Mouse (Mus musculus) hindbrain, embryonic 13.5 days (tissue): ENCODE data around the gene Vmn1r166. TPM values are rescaled to one million over a fixed set of nuclear protein-coding genes. Genes with fewer than 3 reads are reported as not detected.
"Not testable (repeated sequence)": the region's sequence is repeated elsewhere in the genome, so short reads cannot be mapped to it uniquely, and the experiment has no call there.

ENCODE experiments used
- ATAC-seq: fragments of 200-750 bp; cut with Nextera tagmentation; 2 replicates; pipeline ENCODE4 v1.8.0; 2017; ENCODE audit warnings: moderate TSS enrichment; ENCODE audit not compliant: low FRiP score
- H3K27ac ChIP-seq: fragments of 300-500 bp; sonication (generic); 2 replicates; pipeline ENCODE4 v1.5.1; 2015; ENCODE audit warnings: inconsistent platforms, mild to moderate bottlenecking, moderate library complexity
- H3K27me3 ChIP-seq: fragments of 300-500 bp; sonication (generic); 2 replicates; pipeline ENCODE4 v1.6.1; 2015; ENCODE audit warnings: mild to moderate bottlenecking, inconsistent platforms
- H3K36me3 ChIP-seq: fragments of 300-500 bp; sonication (generic); 2 replicates; pipeline ENCODE4 v1.6.1; 2015; ENCODE audit warnings: mild to moderate bottlenecking, inconsistent platforms
- H3K4me1 ChIP-seq: fragments of 300-500 bp; sonication (generic); replicated peaks from 2 replicates; pipeline ENCODE4 v1.6.1; 2015; ENCODE audit warnings: inconsistent platforms
- H3K4me2 ChIP-seq: fragments of 300-500 bp; sonication (generic); 2 replicates; pipeline ENCODE4 v1.6.1; 2015; ENCODE audit warnings: inconsistent platforms, mild to moderate bottlenecking, moderate library complexity
- H3K4me3 ChIP-seq: fragments of 300-500 bp; sonication (generic); 2 replicates; pipeline ENCODE4 v1.5.1; 2015; ENCODE audit warnings: mild to moderate bottlenecking, inconsistent platforms
- H3K9ac ChIP-seq: fragments of 300-500 bp; sonication (generic); 2 replicates; pipeline ENCODE4 v1.6.1; 2015; ENCODE audit warnings: mild to moderate bottlenecking, inconsistent platforms
- H3K9me3 ChIP-seq: fragments of 300-500 bp; sonication (generic); 2 replicates; pipeline ENCODE4 v1.6.1; 2016; ENCODE audit warnings: inconsistent platforms
- WGBS: fragments of 180-500 bp; shearing (Covaris S2); methylation state at CpG from one replicate; pipeline ENCODE4 v1.1.7; 2015; 5-methylcytosine and 5-hydroxymethylcytosine counted together
- polyA plus RNA-seq: library from polyadenylated mRNA; unstranded; fragments of >200 nt; fragmentation: Nextera tagmentation; extraction: Ambion mirVana; gene quantifications from 2 replicates; pipeline ENCODE4 v1.2.1, GENCODE M21; 2015

Gene Vmn1r166
- not detected in 2 replicates for polyA plus RNA-seq

DNA sequence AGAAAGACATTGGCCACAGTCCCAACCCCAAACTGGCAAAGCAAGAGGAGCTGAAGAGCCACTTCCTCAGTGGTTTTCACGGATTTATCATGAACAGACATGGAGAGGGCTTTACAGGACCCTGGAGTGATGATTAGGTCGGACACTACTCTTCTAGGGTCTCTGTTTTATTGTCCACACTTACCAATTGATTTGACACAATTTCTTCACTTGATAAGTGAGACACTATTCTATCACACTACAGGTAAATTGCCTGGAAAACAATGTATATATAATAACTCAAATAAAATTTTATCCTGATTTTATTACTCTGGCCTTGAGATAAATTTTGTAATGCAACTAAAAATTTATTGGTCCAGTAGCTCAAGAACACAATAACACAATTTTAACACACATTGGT lies at the start of gene Vmn1r166:
Gene Vmn1r166 (minus strand): TSS at position 101 of the 400 bp plus-strand sequence.
- H3K36me3 ChIP-seq, H3K4me1 ChIP-seq, H3K9ac ChIP-seq, H3K9me3 ChIP-seq, H3K4me3 ChIP-seq, H3K4me2 ChIP-seq, H3K27me3 ChIP-seq, ATAC-seq, H3K27ac ChIP-seq: not testable (repeated sequence)
- WGBS = no CpG with 5 or more reads among the region's 2 CpGs

DNA sequence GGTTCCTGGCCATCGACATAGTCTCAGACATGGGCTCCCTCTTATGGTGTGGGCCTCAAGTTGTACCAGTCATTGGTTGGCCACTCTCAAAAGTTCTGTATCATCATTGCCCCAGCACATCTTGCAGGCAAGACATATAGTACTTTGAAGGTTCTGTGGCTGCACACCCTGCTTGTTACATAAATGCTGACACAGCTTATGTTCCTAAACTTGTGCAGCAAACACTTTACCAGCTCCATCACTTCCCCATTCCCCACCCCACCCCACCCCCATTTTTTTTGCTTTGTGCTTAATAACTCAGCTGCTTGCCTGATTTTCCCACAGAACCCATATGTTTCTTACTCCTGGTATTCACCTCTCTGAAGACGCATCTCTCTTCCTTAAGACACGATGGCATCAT lies 49.4 kb upstream of the Vmn1r166 start, which contains the start of gene Nlrp4e:
Gene Nlrp4e (plus strand): TSS at position 301 of the 400 bp plus-strand sequence.
- not testable (repeated sequence) for H3K9ac ChIP-seq, H3K4me2 ChIP-seq, H3K36me3 ChIP-seq, H3K4me1 ChIP-seq, H3K27me3 ChIP-seq, H3K4me3 ChIP-seq, H3K27ac ChIP-seq, ATAC-seq
- 78% methylated on average over 3 of the region's 3 CpGs for WGBS
- peaks cover 22% of the 10 kb centered on the region for H3K9me3 ChIP-seq

- WGBS = no CpG with 5 or more reads among the region's 2 CpGs
- not testable (repeated sequence) for H3K4me2 ChIP-seq, H3K4me1 ChIP-seq, H3K27me3 ChIP-seq, H3K9ac ChIP-seq, ATAC-seq, H3K4me3 ChIP-seq, H3K27ac ChIP-seq, H3K9me3 ChIP-seq, H3K36me3 ChIP-seq
Observed at GRCm38 (mm10) chr7:23278800-23279199, 27.3 kb upstream of the Vmn1r166 start, which contains the start of gene Gm6902. Gene Gm6902, minus strand, starts transcription at chr7:23278900.

GRCm38 (mm10) chr7:23217032-23217431 lies 34.5 kb downstream of the Vmn1r166 start, which contains the start of gene Vmn1r165:
Gene Vmn1r165, plus strand, starts transcription at chr7:23217332.
- not testable (repeated sequence) for ATAC-seq, H3K9me3 ChIP-seq, H3K27me3 ChIP-seq, H3K4me2 ChIP-seq, H3K9ac ChIP-seq, H3K4me3 ChIP-seq, H3K4me1 ChIP-seq, H3K27ac ChIP-seq, H3K36me3 ChIP-seq
- WGBS = no CpG with 5 or more reads among the region's 3 CpGs

Other genes with a start within 250 kb of the Vmn1r166 start
- not detected in 2 replicates for gene Gm4216, start 231.8 kb downstream of the Vmn1r166 start, polyA plus RNA-seq
- gene Vmn1r163, start 196.1 kb downstream of the Vmn1r166 start, polyA plus RNA-seq = not detected in 2 replicates
- gene Gm8720, start 184.2 kb downstream of the Vmn1r166 start, polyA plus RNA-seq = not detected in 2 replicates
- gene Gm10662, start 107.2 kb downstream of the Vmn1r166 start, polyA plus RNA-seq = not detected in 2 replicates
- not detected in 2 replicates for gene Vmn1r165, start 34.4 kb downstream of the Vmn1r166 start, polyA plus RNA-seq
- not detected in 2 replicates for gene Gm6902, start 27.2 kb upstream of the Vmn1r166 start, polyA plus RNA-seq
- not detected in 2 replicates for gene Nlrp4e, start 49.5 kb upstream of the Vmn1r166 start, polyA plus RNA-seq
- gene Nlrp5, start 134.2 kb upstream of the Vmn1r166 start, polyA plus RNA-seq = not detected in 2 replicates